Mouse (Mus musculus) erythroblast, embryonic 14.5 days (primary cell): ENCODE results near the gene Fkbp14. TPM values are rescaled to one million over a fixed set of nuclear protein-coding genes. Genes with fewer than 3 reads are reported as not detected.

Experiments used
- H3K27me3 ChIP-seq: 2 replicates; pipeline ENCODE4 v1.6.1; 2012; ENCODE audit warnings: inconsistent platforms; ENCODE audit not compliant: control insufficient read depth
- H3K36me3 ChIP-seq: 2 replicates; pipeline ENCODE4 v1.6.1; 2012; ENCODE audit warnings: mild to moderate bottlenecking, inconsistent platforms; ENCODE audit not compliant: control insufficient read depth
- H3K4me1 ChIP-seq: 2 replicates; pipeline ENCODE4 v1.6.1; 2012; ENCODE audit warnings: inconsistent platforms; ENCODE audit not compliant: control insufficient read depth
- H3K4me3 ChIP-seq: replicated peaks from 2 replicates; pipeline ENCODE3; 2012; ENCODE audit warnings: moderate library complexity, mild to moderate bottlenecking, inconsistent platforms
- H3K9me3 ChIP-seq: 2 replicates; pipeline ENCODE4 v1.6.1; 2012; ENCODE audit warnings: low read length, inconsistent platforms, mixed read lengths; ENCODE audit not compliant: control insufficient read depth
- GATA1 ChIP-seq: IDR thresholded peaks from 2 replicates; pipeline ENCODE4 v1.6.1; 2012; ENCODE audit warnings: low read length, inconsistent platforms, mixed read lengths
- TAL1 ChIP-seq: IDR thresholded peaks from 3 replicates; pipeline ENCODE4 v1.6.1; 2012; ENCODE audit warnings: low read length, inconsistent platforms, mixed read lengths
- polyA plus RNA-seq: library from polyadenylated mRNA; stranded (reverse); fragments of >175 nt; gene quantifications from 2 replicates; pipeline ENCODE4 v1.2.3, GENCODE M21; 2012

Gene Fkbp14
- polyA plus RNA-seq, 1 experiment: not detected

- Histone ChIP-seq H3K4me1 (no peaks in the 10 kb centered on the region), H3K27me3 (no peaks in the 10 kb centered on the region), H3K4me3 (no peak overlapping the region), H3K9me3 (no peaks in the 10 kb centered on the region), H3K36me3 (no peaks in the 10 kb centered on the region)
- TF ChIP-seq GATA1 (no peak), TAL1 (no peak)
Measured at GRCm38 (mm10) chr6:54554341-54555110, 42.6 kb downstream of the Fkbp14 start.

- Histone ChIP-seq H3K9me3 (no peaks in the 10 kb centered on the region), H3K4me1 (no peaks in the 10 kb centered on the region), H3K36me3 (no peaks in the 10 kb centered on the region), H3K4me3 (no peak overlapping the region), H3K27me3 (no peaks in the 10 kb centered on the region)
- TF ChIP-seq GATA1: no peak
- no peak for TF ChIP-seq TAL1
Measured at GRCm38 (mm10) chr6:54553632-54554031, 43.5 kb downstream of the Fkbp14 start.

- no peaks in the 10 kb centered on the region for H3K9me3 ChIP-seq
- H3K4me1 ChIP-seq: no peaks in the 10 kb centered on the region
- no peaks in the 10 kb centered on the region for H3K27me3 ChIP-seq
- H3K4me3 ChIP-seq: no peak overlapping the region
- TF ChIP-seq GATA1: no peak
- no peaks in the 10 kb centered on the region for H3K36me3 ChIP-seq
Measured at GRCm38 (mm10) chr6:54552721-54553413, 44.2 kb downstream of the Fkbp14 start.

- Histone ChIP-seq H3K36me3 (no peaks in the 10 kb centered on the region), H3K9me3 (no peaks in the 10 kb centered on the region), H3K27me3 (no peaks in the 10 kb centered on the region), H3K4me1 (no peaks in the 10 kb centered on the region), H3K4me3 (no peak overlapping the region)
- TF ChIP-seq GATA1 (no peak), TAL1 (no peak)
Measured at GRCm38 (mm10) chr6:54550801-54551323, 46.2 kb downstream of the Fkbp14 start.

- no peak for TF ChIP-seq TAL1
- TF ChIP-seq GATA1: no peak
- H3K4me3 ChIP-seq: no peak overlapping the region
- no peaks in the 10 kb centered on the region for H3K27me3 ChIP-seq
- H3K9me3 ChIP-seq: no peaks in the 10 kb centered on the region
- H3K36me3 ChIP-seq: no peaks in the 10 kb centered on the region
- no peaks in the 10 kb centered on the region for H3K4me1 ChIP-seq
Measured at GRCm38 (mm10) chr6:54549311-54549710, 47.8 kb downstream of the Fkbp14 start.

- Histone ChIP-seq H3K9me3 (no peaks in the 10 kb centered on the region), H3K4me1 (no peaks in the 10 kb centered on the region), H3K4me3 (no peak overlapping the region), H3K36me3 (no peaks in the 10 kb centered on the region), H3K27me3 (no peaks in the 10 kb centered on the region)
- no peak for TF ChIP-seq GATA1
- TF ChIP-seq TAL1: no peak
Measured at GRCm38 (mm10) chr6:54548314-54549019, 48.6 kb downstream of the Fkbp14 start.

- H3K36me3 ChIP-seq: no peaks in the 10 kb centered on the region
- H3K9me3 ChIP-seq: no peaks in the 10 kb centered on the region
- no peak overlapping the region for H3K4me3 ChIP-seq
- no peaks in the 10 kb centered on the region for H3K27me3 ChIP-seq
- no peak for TF ChIP-seq GATA1
- no peak for TF ChIP-seq TAL1
- no peaks in the 10 kb centered on the region for H3K4me1 ChIP-seq
Measured at GRCm38 (mm10) chr6:54543646-54544045, 53.5 kb downstream of the Fkbp14 start.

GRCm38 (mm10) chr6:54542836-54543235 is 54.3 kb downstream of the Fkbp14 start:
- TF ChIP-seq GATA1 (no peak), TAL1 (no peak)
- no peaks in the 10 kb centered on the region for H3K36me3 ChIP-seq

More at GRCm38 (mm10) chr6:54542836-54543235, 54.3 kb downstream of the Fkbp14 start:
- H3K9me3 ChIP-seq: no peaks in the 10 kb centered on the region
- no peak overlapping the region for H3K4me3 ChIP-seq
- no peaks in the 10 kb centered on the region for H3K4me1 ChIP-seq
- no peaks in the 10 kb centered on the region for H3K27me3 ChIP-seq
